Mouse (Mus musculus): ENCODE measurements at regions not wholly inside any gene's neighbourhood (a gene's known extent, or its start where the extent isn't known, plus 50 kb on each side); places are given as distances from the start of the nearest gene placed in this dataset.

DNA sequence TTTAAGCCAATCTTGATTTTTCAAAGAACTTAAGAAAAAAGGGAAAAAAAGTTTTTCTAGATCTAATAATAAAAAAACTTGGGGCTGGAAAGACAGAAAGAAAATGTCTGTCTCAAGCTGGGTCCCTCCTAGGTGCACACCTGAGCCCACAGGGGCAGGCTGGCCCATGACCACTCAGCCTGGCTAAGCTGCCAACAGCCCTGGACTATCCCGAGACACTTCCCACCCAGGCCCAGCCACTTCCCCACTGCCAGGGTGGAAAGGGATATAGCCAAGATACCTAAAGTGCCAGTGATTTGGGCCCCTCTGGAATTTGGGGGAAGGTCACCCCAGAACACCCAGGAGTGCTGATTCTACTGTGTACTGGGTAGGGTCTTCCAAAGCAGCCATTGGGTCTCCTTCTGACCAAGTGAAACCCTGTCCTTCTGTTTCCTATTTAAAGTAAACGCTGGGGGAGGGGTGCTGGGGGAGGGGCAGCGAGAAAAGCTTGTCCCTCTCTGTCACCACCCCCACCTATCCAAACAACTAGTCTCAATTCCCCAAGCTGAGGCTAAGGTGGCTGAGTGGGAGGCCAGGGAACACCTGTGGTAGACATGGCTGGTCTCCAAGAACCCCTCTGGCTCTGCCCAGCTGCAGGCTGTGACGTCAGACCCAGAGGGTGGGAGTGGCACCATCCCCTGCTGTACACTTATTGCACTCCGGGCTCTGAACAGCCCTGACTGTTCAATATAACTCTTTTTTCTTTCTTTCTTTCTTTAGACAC lies 62.6 kb downstream of the Mcfd2 start:
- H3K36me3 ChIP-seq = no peaks in the 10 kb centered on the region
- H3K4me3 ChIP-seq (replicated peaks) = no peak overlapping the region
- H3K4me2 ChIP-seq = no peak overlapping the region
- H3K27me3 ChIP-seq (replicated peaks) = no peaks in the 10 kb centered on the region
- ATAC-seq (ENCODE audit: insufficient read depth, low FRiP score, low read depth) = peak; percentile 23
- peak overlapping the region; percentile 72 for H3K27ac ChIP-seq
- no peak overlapping the region for H3K9ac ChIP-seq
- no peaks in the 10 kb centered on the region for H3K9me3 ChIP-seq
- WGBS = 28% methylated on average over 5 of the region's 5 CpGs
- H3K4me1 ChIP-seq = peaks cover 40% of the 10 kb centered on the region

DNA sequence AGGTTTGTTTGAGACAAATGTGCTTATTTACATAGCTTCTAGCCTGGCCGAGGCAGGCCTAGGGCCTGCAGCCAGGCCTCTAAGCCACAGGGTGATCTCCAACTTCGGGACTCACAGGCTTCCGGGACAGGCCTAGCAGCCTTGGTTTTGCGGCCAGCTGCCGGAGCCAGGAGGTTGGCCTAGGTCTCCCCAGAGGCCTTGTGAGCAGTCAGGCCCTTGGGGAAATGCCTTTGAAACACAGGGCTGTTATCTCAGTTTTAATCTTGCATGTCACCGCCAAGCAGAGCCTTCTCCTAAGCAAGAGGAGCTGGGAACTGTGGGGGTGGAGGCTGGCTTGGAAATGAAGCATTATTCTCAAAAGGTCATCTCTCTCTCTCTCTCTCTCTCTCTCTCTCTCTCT lies 63.2 kb downstream of the Mcfd2 start:
- H3K4me1 ChIP-seq = peaks cover 40% of the 10 kb centered on the region
- 21% methylated on average over 6 of the region's 6 CpGs for WGBS
- H3K9me3 ChIP-seq = no peaks in the 10 kb centered on the region
- H3K36me3 ChIP-seq = no peaks in the 10 kb centered on the region
- 0 out of 2 replicates have a peak, but pooled peaks have one; percentile 21 for ATAC-seq (ENCODE audit: insufficient read depth, low FRiP score, low read depth)
- no peak overlapping the region for H3K9ac ChIP-seq
- no peak overlapping the region for H3K4me2 ChIP-seq
- peak overlapping the region; percentile 83 for H3K27ac ChIP-seq
- H3K27me3 ChIP-seq (replicated peaks) = no peaks in the 10 kb centered on the region
- H3K4me3 ChIP-seq (replicated peaks) = no peak overlapping the region

DNA sequence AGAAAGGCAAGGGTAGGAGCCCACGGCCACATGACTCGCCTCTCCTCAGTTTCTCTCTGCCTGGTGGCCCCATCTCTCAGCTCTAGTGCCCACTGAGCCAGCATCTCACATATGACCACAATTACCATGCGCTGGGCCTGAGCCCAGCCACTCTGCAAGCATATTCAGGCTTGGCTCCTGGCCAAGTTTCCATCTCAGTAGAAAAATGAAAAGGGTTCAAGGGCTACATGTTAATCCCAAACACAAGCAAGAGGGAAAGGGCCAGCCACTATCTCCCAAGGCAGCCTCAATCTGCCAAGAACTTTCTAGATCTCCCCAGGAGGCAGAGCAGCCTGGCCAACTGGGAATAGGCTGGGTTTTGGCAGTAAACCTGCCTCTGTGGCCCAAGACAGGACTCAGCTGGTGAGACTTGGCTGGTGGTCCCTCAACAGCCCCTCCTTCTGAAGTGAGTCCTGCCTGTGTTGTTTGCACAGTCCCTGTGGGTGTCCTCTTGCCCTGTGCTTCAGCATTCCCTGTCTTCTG lies 65.0 kb downstream of the Mcfd2 start:
- no peak overlapping the region for H3K4me3 ChIP-seq (replicated peaks)
- no peaks in the 10 kb centered on the region for H3K36me3 ChIP-seq
- H3K9ac ChIP-seq = no peak overlapping the region
- peaks cover 43% of the 10 kb centered on the region for H3K4me1 ChIP-seq
- no peak overlapping the region for H3K4me2 ChIP-seq
- WGBS = 38% methylated on average over 3 of the region's 3 CpGs
- H3K9me3 ChIP-seq = no peaks in the 10 kb centered on the region
- ATAC-seq (ENCODE audit: insufficient read depth, low FRiP score, low read depth) = peak; percentile 73; the same call in 1 of the 2 replicates
- peak overlapping the region; percentile 86 for H3K27ac ChIP-seq
- H3K27me3 ChIP-seq (replicated peaks) = no peaks in the 10 kb centered on the region

DNA sequence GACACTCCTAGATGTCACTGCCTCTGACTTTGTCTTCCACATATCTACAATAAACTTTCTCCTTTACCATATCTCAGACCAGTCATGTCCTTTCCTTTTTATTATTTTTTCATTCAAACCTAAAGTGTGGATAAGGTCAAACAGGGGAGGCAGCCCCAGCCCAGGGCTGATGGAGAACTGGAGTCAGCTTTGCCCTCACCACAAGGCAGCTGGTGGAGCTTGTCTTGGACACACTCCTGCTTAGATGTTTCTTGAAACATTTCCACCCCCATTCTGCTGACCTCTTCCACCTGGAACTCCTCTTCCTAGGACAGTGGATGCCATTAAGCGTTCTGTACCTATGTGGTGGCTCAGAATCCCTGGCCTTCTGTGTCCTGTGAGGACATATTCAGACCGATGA lies 65.6 kb downstream of the Mcfd2 start:
- Histone ChIP-seq H3K27me3 (replicated peaks) (no peaks in the 10 kb centered on the region), H3K9me3 (no peaks in the 10 kb centered on the region), H3K4me2 (no peak overlapping the region), H3K27ac (peak overlapping the region; percentile 86), H3K9ac (no peak overlapping the region), H3K4me3 (replicated peaks) (no peak overlapping the region), H3K4me1 (peaks cover 43% of the 10 kb centered on the region), H3K36me3 (no peaks in the 10 kb centered on the region)
- no peak for ATAC-seq (ENCODE audit: insufficient read depth, low FRiP score, low read depth)
- WGBS = 73% methylated on average over 2 of the region's 2 CpGs

DNA sequence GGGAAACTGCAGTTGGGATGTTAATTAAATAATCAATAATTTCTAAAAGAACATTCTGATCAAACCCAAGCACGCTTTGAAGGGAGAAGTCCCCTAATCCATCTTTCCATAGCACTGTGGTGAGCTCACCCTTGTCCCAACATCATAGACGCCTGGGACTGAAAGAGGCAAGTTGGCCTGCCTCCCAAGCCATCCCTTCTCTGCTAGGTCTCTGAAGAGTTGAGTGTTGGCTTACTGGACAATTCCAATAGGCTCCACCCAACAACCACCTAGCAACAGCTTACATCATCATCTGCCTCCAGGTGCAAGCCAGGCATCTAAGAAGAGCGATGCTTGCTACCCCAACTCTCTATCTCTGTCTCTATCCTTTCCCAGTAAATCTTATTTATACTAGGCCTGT lies 66.6 kb downstream of the Mcfd2 start:
- H3K27me3 ChIP-seq (replicated peaks) = no peaks in the 10 kb centered on the region
- no peak overlapping the region for H3K9ac ChIP-seq
- H3K36me3 ChIP-seq = no peaks in the 10 kb centered on the region
- H3K4me1 ChIP-seq = peaks cover 43% of the 10 kb centered on the region
- 71% methylated on average over 3 of the region's 3 CpGs for WGBS
- H3K4me3 ChIP-seq (replicated peaks) = no peak overlapping the region
- no peaks in the 10 kb centered on the region for H3K9me3 ChIP-seq
- ATAC-seq (ENCODE audit: insufficient read depth, low FRiP score, low read depth) = no peak
- H3K27ac ChIP-seq = no peak overlapping the region
- no peak overlapping the region for H3K4me2 ChIP-seq

DNA sequence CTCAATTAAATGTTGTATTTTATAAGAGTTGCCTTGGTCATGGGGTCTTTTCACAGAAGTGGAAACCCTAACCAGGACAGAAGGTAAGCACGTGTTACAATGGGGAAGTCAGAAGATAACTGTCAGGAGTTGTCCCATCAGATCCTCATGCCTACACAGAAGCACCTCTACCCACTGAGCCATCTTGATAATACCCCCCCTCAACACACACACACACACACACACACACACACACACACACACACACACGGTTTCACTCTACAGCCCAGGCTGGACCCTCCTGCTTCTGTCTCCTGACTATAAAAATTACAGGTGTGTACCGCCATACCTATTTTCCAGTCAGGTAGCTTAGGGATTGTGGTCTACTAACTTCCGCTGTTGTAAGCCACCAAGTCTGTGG lies 68.3 kb downstream of the Mcfd2 start:
- Histone ChIP-seq H3K27me3 (replicated peaks) (no peaks in the 10 kb centered on the region), H3K9me3 (no peaks in the 10 kb centered on the region), H3K27ac (no peak overlapping the region), H3K4me2 (no peak overlapping the region), H3K36me3 (no peaks in the 10 kb centered on the region), H3K9ac (no peak overlapping the region), H3K4me3 (replicated peaks) (no peak overlapping the region), H3K4me1 (peaks cover 31% of the 10 kb centered on the region)
- ATAC-seq (ENCODE audit: insufficient read depth, low FRiP score, low read depth) = no peak
- WGBS = 91% methylated on average over 4 of the region's 4 CpGs

DNA sequence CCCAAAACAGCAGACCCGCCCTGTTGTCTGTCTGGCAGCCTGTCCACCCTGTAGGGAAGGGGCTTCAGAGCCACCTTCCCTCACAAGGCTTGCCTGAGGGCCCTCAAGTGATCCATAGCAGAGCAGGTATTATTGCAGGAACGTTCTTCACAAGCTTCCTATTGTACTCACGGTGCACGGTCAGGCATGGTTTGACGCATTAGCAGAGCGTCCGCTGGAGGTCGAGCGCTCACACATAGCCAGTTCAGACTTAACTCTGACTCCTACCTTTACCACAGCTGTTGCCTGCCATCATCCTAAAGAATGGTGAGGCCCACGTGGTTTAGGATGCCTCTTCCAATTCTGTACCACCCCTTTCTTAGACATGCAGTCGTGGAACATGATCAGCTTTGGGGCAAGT lies 71.1 kb downstream of the Mcfd2 start:
- Histone ChIP-seq H3K9ac (no peak overlapping the region), H3K4me3 (replicated peaks) (no peak overlapping the region), H3K9me3 (no peaks in the 10 kb centered on the region), H3K27ac (no peak overlapping the region), H3K27me3 (replicated peaks) (no peaks in the 10 kb centered on the region), H3K36me3 (no peaks in the 10 kb centered on the region), H3K4me1 (0 out of 2 replicates have a peak, but pooled peaks cover 9% of the 10 kb centered on the region), H3K4me2 (no peak overlapping the region)
- ATAC-seq (ENCODE audit: insufficient read depth, low FRiP score, low read depth) = no peak
- WGBS = 71% methylated on average over 11 of the region's 11 CpGs

DNA sequence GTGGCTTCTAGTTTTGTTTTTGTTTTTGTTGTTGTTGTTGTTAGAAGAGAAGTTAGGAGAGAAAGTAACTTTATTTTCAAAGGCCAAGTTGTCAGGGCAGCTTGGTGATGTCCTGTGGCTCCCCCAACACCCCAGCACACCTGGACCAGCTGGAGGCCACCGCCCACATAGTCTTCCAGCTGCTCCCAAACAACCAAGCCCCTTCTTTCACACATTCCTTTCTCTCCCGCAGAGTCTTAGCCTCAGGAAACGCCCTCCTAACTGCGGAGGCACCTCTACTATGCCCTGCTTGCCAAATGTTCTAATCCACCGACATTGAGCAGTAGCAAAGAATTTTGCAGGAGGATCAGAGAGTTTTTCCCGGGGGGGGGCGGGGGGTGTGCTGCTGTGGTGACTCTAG lies 72.3 kb downstream of the Mcfd2 start:
- 9% methylated on average over 7 of the region's 7 CpGs for WGBS
- ATAC-seq (ENCODE audit: insufficient read depth, low FRiP score, low read depth) = no peak
- no peak overlapping the region for H3K9ac ChIP-seq
- 0 out of 2 replicates have a peak, but pooled peaks cover 3% of the 10 kb centered on the region for H3K4me1 ChIP-seq
- H3K4me2 ChIP-seq = no peak overlapping the region
- H3K36me3 ChIP-seq = no peaks in the 10 kb centered on the region
- H3K27ac ChIP-seq = no peak overlapping the region
- no peaks in the 10 kb centered on the region for H3K9me3 ChIP-seq
- no peak overlapping the region for H3K4me3 ChIP-seq (replicated peaks)
- no peaks in the 10 kb centered on the region for H3K27me3 ChIP-seq (replicated peaks)

DNA sequence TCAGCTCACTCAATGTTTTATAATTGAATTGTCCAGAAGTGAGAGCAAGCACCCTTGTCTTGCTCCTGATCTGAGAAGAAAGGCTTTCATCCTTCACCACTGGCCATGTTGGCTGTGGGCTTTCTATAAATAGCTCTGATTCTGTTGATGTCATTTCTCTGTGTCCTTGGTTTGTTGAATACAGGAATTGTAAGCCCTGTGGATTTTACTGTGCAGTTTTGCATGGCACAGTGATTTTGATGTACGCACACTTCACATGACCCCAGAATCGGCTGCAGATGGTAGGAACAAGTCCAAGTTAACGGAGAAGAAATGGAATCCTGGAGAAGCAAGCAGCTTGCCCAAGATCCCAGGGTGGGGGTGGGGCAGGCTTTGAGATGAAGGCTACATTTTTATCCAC lies 76.1 kb downstream of the Mcfd2 start:
- H3K4me3 ChIP-seq (replicated peaks) = no peak overlapping the region
- no peaks in the 10 kb centered on the region for H3K9me3 ChIP-seq
- ATAC-seq (ENCODE audit: insufficient read depth, low FRiP score, low read depth) = no peak
- H3K4me2 ChIP-seq = no peak overlapping the region
- H3K4me1 ChIP-seq = no peaks in the 10 kb centered on the region
- WGBS = 44% methylated on average over 3 of the region's 3 CpGs
- H3K36me3 ChIP-seq = no peaks in the 10 kb centered on the region
- H3K9ac ChIP-seq = no peak overlapping the region
- no peaks in the 10 kb centered on the region for H3K27me3 ChIP-seq (replicated peaks)
- no peak overlapping the region for H3K27ac ChIP-seq

Measured in stomach, embryonic 15.5 days (tissue).